Mouse (Mus musculus) ES-E14 (cell line): ENCODE data around the gene Lyrm7. TPM values are rescaled to one million over a fixed set of nuclear protein-coding genes. Genes with fewer than 3 reads are reported as not detected.

Experiments
- DNase-seq: peaks from one replicate; pipeline ENCODE4 v3.0.0-alpha.2; 2013; ENCODE audit warnings: low read depth, low spot score
- H3K27ac ChIP-seq: 2 replicates; pipeline ENCODE4 v1.5.1; 2012; ENCODE audit warnings: low read depth, mild to moderate bottlenecking, low read length, moderate library complexity, mixed read lengths; ENCODE audit not compliant: poor library complexity, insufficient read depth, severe bottlenecking
- H3K36me3 ChIP-seq: 2 replicates; pipeline ENCODE4 v1.6.1; 2012; ENCODE audit warnings: mild to moderate bottlenecking, low read length, moderate library complexity, mixed read lengths; ENCODE audit not compliant: control insufficient read depth, poor library complexity, insufficient read depth, severe bottlenecking
- H3K4me1 ChIP-seq, 2 experiments: fragments of 150-350 bp in 1 of 2; sonication (generic) in 1 of 2; 2 replicates each; pipeline ENCODE4 v1.6.1; 2012; ENCODE audit warnings: low read length in 2 of 2, mild to moderate bottlenecking in 1 of 2, mixed read lengths in 1 of 2; ENCODE audit not compliant: control insufficient read depth in 2 of 2, insufficient read depth in 2 of 2, poor library complexity in 1 of 2
- H3K4me3 ChIP-seq, 2 experiments: fragments of 150-350 bp in 1 of 2; sonication (generic) in 1 of 2; 2 replicates each; pipeline ENCODE4 v1.5.1; 2012; ENCODE audit warnings: low read length in 2 of 2, low read depth in 1 of 2, mild to moderate bottlenecking in 1 of 2, mixed read lengths in 1 of 2; ENCODE audit not compliant: insufficient read depth in 1 of 2, poor library complexity in 1 of 2, severe bottlenecking in 1 of 2
- H3K9ac ChIP-seq: 2 replicates; pipeline ENCODE4 v1.6.1; 2012; ENCODE audit warnings: low read depth, mild to moderate bottlenecking, low read length, mixed read lengths; ENCODE audit not compliant: poor library complexity, insufficient read depth, severe bottlenecking
- H3K9me3 ChIP-seq: fragments of 150-350 bp; sonication (generic); 2 replicates; pipeline ENCODE4 v1.6.1; 2012; ENCODE audit warnings: low read depth, mild to moderate bottlenecking, low read length; ENCODE audit not compliant: control insufficient read depth, insufficient read depth
- CHD2 ChIP-seq: IDR thresholded peaks from 2 replicates; pipeline ENCODE4 v1.6.1; 2014; ENCODE audit warnings: mild to moderate bottlenecking, low read depth, low read length, inconsistent platforms
- HCFC1 ChIP-seq: IDR thresholded peaks from 2 replicates; pipeline ENCODE4 v1.6.1; 2012; ENCODE audit warnings: low read length, inconsistent platforms, borderline replicate concordance; ENCODE audit not compliant: insufficient read depth
- MAFK ChIP-seq: IDR thresholded peaks from 2 replicates; pipeline ENCODE4 v1.6.1; 2014; ENCODE audit warnings: mild to moderate bottlenecking, low read depth, low read length, inconsistent platforms; ENCODE audit not compliant: insufficient read depth
- ZC3H11A ChIP-seq: IDR thresholded peaks from 2 replicates; pipeline ENCODE4 v1.6.1; 2012; ENCODE audit warnings: low read depth, mild to moderate bottlenecking, inconsistent platforms, low read length, borderline replicate concordance
- ZNF384 ChIP-seq: IDR thresholded peaks from 2 replicates; pipeline ENCODE4 v1.6.1; 2012; ENCODE audit warnings: low read depth, low read length, inconsistent platforms
- in situ Hi-C, 2 experiments: fragments of 600-800 bp; cut with MboI; formaldehyde crosslinking; loops; one replicate each; pipeline ENCODE4 v1.15.1; 2025; ENCODE audit warnings: low sequenced_read_pairs in 2 of 2, inconsistent platforms in 1 of 2; ENCODE audit not compliant: unreplicated experiment in 2 of 2
- total RNA-seq: library from RNA; depleted of rRNA; stranded (reverse); fragments of 300-350 nt; gene quantifications from 2 replicates; pipeline ENCODE4 v1.2.3, GENCODE M21; 2012

Gene Lyrm7
- total RNA-seq, 1 experiment: 0.98 TPM

- Histone ChIP-seq H3K27ac (no peak overlapping the region), H3K4me3 (no peak overlapping the region), H3K4me1 (peaks cover 4 to 13% of the 10 kb centered on the region in 2 experiments), H3K9me3 (no peaks in the 10 kb centered on the region), H3K9ac (no peak overlapping the region), H3K36me3 (no peaks in the 10 kb centered on the region)
- in situ Hi-C loops: loop anchor here in 1 of 2 experiments (10.0 kb wide), 1 partner anchor 105 kb away; no protein-coding TSS in a partner anchor
- no peak for TF ChIP-seq MAFK
- TF ChIP-seq CHD2: no peak
- TF ChIP-seq HCFC1: no peak
- TF ChIP-seq ZC3H11A: no peak
- no peak for TF ChIP-seq ZNF384
- DNase-seq: no peak
These were observed 19.2 kb upstream of the Lyrm7 start for GRCm38 (mm10) chr11:54879922-54880321.

GRCm38 (mm10) chr11:54879434-54879833, 18.7 kb upstream of the Lyrm7 start:
- no peak for DNase-seq
- TF ChIP-seq CHD2 (no peak), ZC3H11A (peak; percentile 84; the same call in 1 of the 2 replicates), ZNF384 (no peak), HCFC1 (no peak)
- peaks cover 4 to 12% of the 10 kb centered on the region in 2 experiments for H3K4me1 ChIP-seq
- H3K4me3 ChIP-seq: no peak overlapping the region
- no peak overlapping the region for H3K9ac ChIP-seq
- no peaks in the 10 kb centered on the region for H3K36me3 ChIP-seq
- in situ Hi-C loops: no loop called here
- no peak overlapping the region for H3K27ac ChIP-seq
- no peaks in the 10 kb centered on the region for H3K9me3 ChIP-seq

GRCm38 (mm10) chr11:54878893-54879292, 18.2 kb upstream of the Lyrm7 start:
- Histone ChIP-seq H3K9me3 (no peaks in the 10 kb centered on the region), H3K4me3 (no peak overlapping the region), H3K4me1 (peaks cover 4 to 12% of the 10 kb centered on the region in 2 experiments), H3K27ac (no peak overlapping the region), H3K9ac (no peak overlapping the region), H3K36me3 (no peaks in the 10 kb centered on the region)
- in situ Hi-C loops: no loop called here
- TF ChIP-seq ZNF384 (no peak), CHD2 (no peak), HCFC1 (no peak), MAFK (no peak), ZC3H11A (no peak)
- DNase-seq: no peak

GRCm38 (mm10) chr11:54876031-54876430, 15.3 kb upstream of the Lyrm7 start:
- Histone ChIP-seq H3K27ac (no peak overlapping the region), H3K9ac (no peak overlapping the region), H3K36me3 (peaks cover 15% of the 10 kb centered on the region), H3K9me3 (no peaks in the 10 kb centered on the region), H3K4me1 (peaks cover 0 to 2% of the 10 kb centered on the region in 2 experiments; a peak in 1 of 4 replicates), H3K4me3 (no peak overlapping the region)
- no peak for DNase-seq
- in situ Hi-C loops: no loop called here
- no peak for TF ChIP-seq ZC3H11A
- no peak for TF ChIP-seq MAFK
- no peak for TF ChIP-seq ZNF384
- TF ChIP-seq CHD2: no peak
- no peak for TF ChIP-seq HCFC1
